Mouse (Mus musculus) ES-E14 (cell line): ENCODE measurements around the gene Npepps. TPM values are rescaled to one million over a fixed set of nuclear protein-coding genes. Genes with fewer than 3 reads are reported as not detected.
"Not testable (repeated sequence)": the region's sequence is repeated elsewhere in the genome, so short reads cannot be mapped to it uniquely, and the experiment has no call there.

Experiments
- DNase-seq: peaks from one replicate; pipeline ENCODE4 v3.0.0-alpha.2; 2013; ENCODE audit warnings: low read depth, low spot score
- H3K27ac ChIP-seq: 2 replicates; pipeline ENCODE4 v1.5.1; 2012; ENCODE audit warnings: low read depth, mild to moderate bottlenecking, low read length, moderate library complexity, mixed read lengths; ENCODE audit not compliant: poor library complexity, insufficient read depth, severe bottlenecking
- H3K36me3 ChIP-seq: 2 replicates; pipeline ENCODE4 v1.6.1; 2012; ENCODE audit warnings: mild to moderate bottlenecking, low read length, moderate library complexity, mixed read lengths; ENCODE audit not compliant: control insufficient read depth, poor library complexity, insufficient read depth, severe bottlenecking
- H3K4me1 ChIP-seq, 2 experiments: fragments of 150-350 bp in 1 of 2; sonication (generic) in 1 of 2; 2 replicates each; pipeline ENCODE4 v1.6.1; 2012; ENCODE audit warnings: low read length in 2 of 2, mild to moderate bottlenecking in 1 of 2, mixed read lengths in 1 of 2; ENCODE audit not compliant: control insufficient read depth in 2 of 2, insufficient read depth in 2 of 2, poor library complexity in 1 of 2
- H3K4me3 ChIP-seq, 2 experiments: fragments of 150-350 bp in 1 of 2; sonication (generic) in 1 of 2; 2 replicates each; pipeline ENCODE4 v1.5.1; 2012; ENCODE audit warnings: low read length in 2 of 2, low read depth in 1 of 2, mild to moderate bottlenecking in 1 of 2, mixed read lengths in 1 of 2; ENCODE audit not compliant: insufficient read depth in 1 of 2, poor library complexity in 1 of 2, severe bottlenecking in 1 of 2
- H3K9ac ChIP-seq: 2 replicates; pipeline ENCODE4 v1.6.1; 2012; ENCODE audit warnings: low read depth, mild to moderate bottlenecking, low read length, mixed read lengths; ENCODE audit not compliant: poor library complexity, insufficient read depth, severe bottlenecking
- H3K9me3 ChIP-seq: fragments of 150-350 bp; sonication (generic); 2 replicates; pipeline ENCODE4 v1.6.1; 2012; ENCODE audit warnings: low read depth, mild to moderate bottlenecking, low read length; ENCODE audit not compliant: control insufficient read depth, insufficient read depth
- CHD2 ChIP-seq: IDR thresholded peaks from 2 replicates; pipeline ENCODE4 v1.6.1; 2014; ENCODE audit warnings: mild to moderate bottlenecking, low read depth, low read length, inconsistent platforms
- HCFC1 ChIP-seq: IDR thresholded peaks from 2 replicates; pipeline ENCODE4 v1.6.1; 2012; ENCODE audit warnings: low read length, inconsistent platforms, borderline replicate concordance; ENCODE audit not compliant: insufficient read depth
- MAFK ChIP-seq: IDR thresholded peaks from 2 replicates; pipeline ENCODE4 v1.6.1; 2014; ENCODE audit warnings: mild to moderate bottlenecking, low read depth, low read length, inconsistent platforms; ENCODE audit not compliant: insufficient read depth
- ZC3H11A ChIP-seq: IDR thresholded peaks from 2 replicates; pipeline ENCODE4 v1.6.1; 2012; ENCODE audit warnings: low read depth, mild to moderate bottlenecking, inconsistent platforms, low read length, borderline replicate concordance
- ZNF384 ChIP-seq: IDR thresholded peaks from 2 replicates; pipeline ENCODE4 v1.6.1; 2012; ENCODE audit warnings: low read depth, low read length, inconsistent platforms
- in situ Hi-C, 2 experiments: fragments of 600-800 bp; cut with MboI; formaldehyde crosslinking; loops; one replicate each; pipeline ENCODE4 v1.15.1; 2025; ENCODE audit warnings: low sequenced_read_pairs in 2 of 2, inconsistent platforms in 1 of 2; ENCODE audit not compliant: unreplicated experiment in 2 of 2
- total RNA-seq: library from RNA; depleted of rRNA; stranded (reverse); fragments of 300-350 nt; gene quantifications from 2 replicates; pipeline ENCODE4 v1.2.3, GENCODE M21; 2012

The Npepps gene
- total RNA-seq, 1 experiment, result 86.1 TPM

GRCm38 (mm10) chr11:97278456-97278855, 2.0 kb downstream of the Npepps start:
- peaks cover 10 to 21% of the 10 kb centered on the region in 2 experiments; a peak in 3 of 4 replicates for H3K4me1 ChIP-seq
- H3K9ac ChIP-seq, result no peak overlapping the region; the same call in 1 of the 2 replicates
- TF ChIP-seq ZC3H11A (no peak), MAFK (no peak), ZNF384 (no peak), CHD2 (no peak), HCFC1 (no peak)
- H3K36me3 ChIP-seq, result no peaks in the 10 kb centered on the region
- in situ Hi-C loops, result no loop called here
- DNase-seq, result no peak
- H3K4me3 ChIP-seq, result peak overlapping the region; percentile 82 to 97
- H3K9me3 ChIP-seq, result no peaks in the 10 kb centered on the region
- H3K27ac ChIP-seq, result no peak overlapping the region; the same call in 1 of the 2 replicates

DNA sequence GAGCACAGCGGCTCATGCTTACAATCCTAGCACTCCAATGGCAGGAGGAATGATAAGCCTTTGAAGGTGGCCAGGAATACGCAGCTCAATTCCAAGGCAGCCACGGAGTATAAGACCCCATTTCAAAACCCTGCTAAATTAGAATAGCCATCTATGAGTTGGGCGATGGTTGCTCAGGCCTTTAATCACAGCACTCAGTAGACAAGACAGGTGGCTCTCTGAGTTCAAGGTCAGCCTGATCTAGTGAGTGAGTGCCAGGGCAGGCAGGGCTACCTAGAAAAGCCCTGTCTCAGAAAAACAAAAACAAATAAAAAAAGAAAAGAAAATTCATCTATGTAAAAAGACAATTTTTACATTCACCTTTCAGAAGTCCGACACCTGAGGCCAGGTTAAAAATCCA, 3.3 kb downstream of the Npepps start:
- Histone ChIP-seq H3K9me3 (no peaks in the 10 kb centered on the region), H3K27ac (no peak overlapping the region; the same call in 1 of the 2 replicates), H3K9ac (peak overlapping the region; percentile 34; the same call in 1 of the 2 replicates), H3K4me3 (peak overlapping the region; percentile 11 to 18; a peak in 1 of 4 replicates), H3K4me1 (peaks cover 12 to 21% of the 10 kb centered on the region in 2 experiments; a peak in 3 of 4 replicates), H3K36me3 (no peaks in the 10 kb centered on the region; the same call in 1 of the 2 replicates)
- DNase-seq, result no peak
- TF ChIP-seq CHD2, result no peak
- TF ChIP-seq ZNF384, result no peak
- no peak for TF ChIP-seq HCFC1
- TF ChIP-seq MAFK, result no peak
- TF ChIP-seq ZC3H11A, result no peak
- in situ Hi-C loops, result no loop called here

- Histone ChIP-seq H3K4me1 (peaks cover 9 to 21% of the 10 kb centered on the region in 2 experiments; a peak in 3 of 4 replicates), H3K9me3 (no peaks in the 10 kb centered on the region), H3K9ac (no peak overlapping the region), H3K27ac (no peak overlapping the region; the same call in 1 of the 2 replicates), H3K36me3 (no peaks in the 10 kb centered on the region; the same call in 1 of the 2 replicates), H3K4me3 (no peak overlapping the region)
- DNase-seq, result no peak
- in situ Hi-C loops, result no loop called here
- no peak for TF ChIP-seq ZC3H11A
- no peak for TF ChIP-seq HCFC1
- TF ChIP-seq CHD2, result no peak
- TF ChIP-seq MAFK, result no peak
- no peak for TF ChIP-seq ZNF384
Observed at GRCm38 (mm10) chr11:97276019-97276418, 4.4 kb downstream of the Npepps start.

GRCm38 (mm10) chr11:97275349-97275748, 5.1 kb downstream of the Npepps start:
- H3K27ac ChIP-seq, result no peak overlapping the region; the same call in 1 of the 2 replicates
- TF ChIP-seq MAFK (no peak), ZNF384 (no peak), HCFC1 (no peak), CHD2 (no peak), ZC3H11A (no peak)
- no peak for DNase-seq
- no peak overlapping the region for H3K4me3 ChIP-seq
- no peaks in the 10 kb centered on the region for H3K9me3 ChIP-seq
- no peaks in the 10 kb centered on the region; the same call in 1 of the 2 replicates for H3K36me3 ChIP-seq
- H3K4me1 ChIP-seq, result peaks cover 9 to 21% of the 10 kb centered on the region in 2 experiments; a peak in 3 of 4 replicates
- no peak overlapping the region for H3K9ac ChIP-seq
- in situ Hi-C loops, result no loop called here

GRCm38 (mm10) chr11:97274947-97275346, 5.5 kb downstream of the Npepps start:
- DNase-seq, H3K9me3 ChIP-seq, in situ Hi-C loops, H3K9ac ChIP-seq, H3K4me3 ChIP-seq, H3K27ac ChIP-seq, H3K36me3 ChIP-seq: not testable (repeated sequence)
- peaks cover 9 to 21% of the 10 kb centered on the region in 2 experiments; a peak in 3 of 4 replicates for H3K4me1 ChIP-seq
